Mouse (Mus musculus): ENCODE data around the gene Sigmar1. TPM values are rescaled to one million over a fixed set of nuclear protein-coding genes. Genes with fewer than 3 reads are reported as not detected.
A peak's percentile ranks its signal among the peaks of the same experiment; 100 is the strongest.

Gene Sigmar1
- polyA plus RNA-seq, 1 experiment from 2014 or later: 79.3 TPM

GRCm38 (mm10) chr4:41722918-41723351, 33.0 kb downstream of the Sigmar1 start, which contains the start of gene Dctn3:
TSS of gene Dctn3 (minus strand) at chr4:41723170.
- Histone ChIP-seq H3K4me1 (replicated peaks) (peaks cover 37% of the 10 kb centered on the region), H3K4me3 (peak within 1 kb of the TSS; percentile 82), H3K4me2 (peak within 1 kb of the TSS; percentile 69), H3K36me3 (peaks cover 13% of the 10 kb centered on the region), H3K9ac (peak within 1 kb of the TSS; percentile 83), H3K27me3 (peaks cover 40% of the 10 kb centered on the region), H3K9me3 (no peaks in the 10 kb centered on the region), H3K27ac (replicated peaks) (peak within 1 kb of the TSS; percentile 62)
- under 1% methylated on average over 27 of the region's 27 CpGs for WGBS
- peak; percentile 95 for ATAC-seq (ENCODE audit: low FRiP score, low read depth)

- H3K27ac ChIP-seq (replicated peaks): no peak overlapping the region
- peaks cover 32% of the 10 kb centered on the region for H3K4me1 ChIP-seq (replicated peaks)
- no peak for ATAC-seq (ENCODE audit: low FRiP score, low read depth)
- WGBS: 60% methylated on average over 6 of the region's 6 CpGs
- peaks cover 23% of the 10 kb centered on the region for H3K36me3 ChIP-seq
- H3K4me2 ChIP-seq: no peak overlapping the region
- H3K9me3 ChIP-seq: no peaks in the 10 kb centered on the region
- no peaks in the 10 kb centered on the region for H3K27me3 ChIP-seq
- H3K4me3 ChIP-seq: no peak overlapping the region
- H3K9ac ChIP-seq: no peak overlapping the region
Observed at GRCm38 (mm10) chr4:41716834-41717233, 39.1 kb downstream of the Sigmar1 start.

- no peak overlapping the region for H3K4me3 ChIP-seq
- H3K4me1 ChIP-seq (replicated peaks): peaks cover 36% of the 10 kb centered on the region
- peaks cover 23% of the 10 kb centered on the region for H3K36me3 ChIP-seq
- H3K27ac ChIP-seq (replicated peaks): no peak overlapping the region
- no peaks in the 10 kb centered on the region for H3K9me3 ChIP-seq
- no peak overlapping the region for H3K4me2 ChIP-seq
- no peaks in the 10 kb centered on the region for H3K27me3 ChIP-seq
- 80% methylated on average over 5 of the region's 5 CpGs for WGBS
- no peak overlapping the region for H3K9ac ChIP-seq
- ATAC-seq (ENCODE audit: low FRiP score, low read depth): no peak
Observed at GRCm38 (mm10) chr4:41715596-41715995, 40.4 kb downstream of the Sigmar1 start.

GRCm38 (mm10) chr4:41715082-41715481, 40.9 kb downstream of the Sigmar1 start:
- no peaks in the 10 kb centered on the region for H3K9me3 ChIP-seq
- ATAC-seq (ENCODE audit: low FRiP score, low read depth): no peak
- no peak overlapping the region for H3K9ac ChIP-seq
- no peak overlapping the region for H3K4me3 ChIP-seq
- 79% methylated on average over 8 of the region's 8 CpGs for WGBS
- no peak overlapping the region for H3K4me2 ChIP-seq
- peaks cover 23% of the 10 kb centered on the region for H3K36me3 ChIP-seq
- no peak overlapping the region for H3K27ac ChIP-seq (replicated peaks)
- H3K4me1 ChIP-seq (replicated peaks): peaks cover 36% of the 10 kb centered on the region
- H3K27me3 ChIP-seq: no peaks in the 10 kb centered on the region

GRCm38 (mm10) chr4:41714276-41714675, 41.7 kb downstream of the Sigmar1 start:
- H3K4me3 ChIP-seq: peak overlapping the region; percentile 61
- H3K36me3 ChIP-seq: peaks cover 18% of the 10 kb centered on the region
- no peak overlapping the region for H3K27ac ChIP-seq (replicated peaks)
- H3K9ac ChIP-seq: no peak overlapping the region
- 0 out of 2 replicates have a peak, but pooled peaks have one; percentile 10 for ATAC-seq (ENCODE audit: low FRiP score, low read depth)
- H3K9me3 ChIP-seq: no peaks in the 10 kb centered on the region
- H3K4me2 ChIP-seq: peak overlapping the region; percentile 83
- no peaks in the 10 kb centered on the region for H3K27me3 ChIP-seq
- WGBS: 17% methylated on average over 8 of the region's 8 CpGs
- peaks cover 36% of the 10 kb centered on the region for H3K4me1 ChIP-seq (replicated peaks)

GRCm38 (mm10) chr4:41713197-41714067, 42.5 kb downstream of the Sigmar1 start, which contains the start of gene Rpp25l:
TSS of gene Rpp25l (minus strand) at chr4:41713534.
- Histone ChIP-seq H3K4me1 (replicated peaks) (peaks cover 36% of the 10 kb centered on the region), H3K27me3 (no peaks in the 10 kb centered on the region), H3K36me3 (peaks cover 13% of the 10 kb centered on the region), H3K9me3 (no peaks in the 10 kb centered on the region), H3K4me2 (peak within 1 kb of the TSS; percentile 83), H3K27ac (replicated peaks) (peak within 1 kb of the TSS; percentile 81), H3K9ac (peak within 1 kb of the TSS; percentile 72), H3K4me3 (peak within 1 kb of the TSS; percentile 61)
- WGBS: under 1% methylated on average over 59 of the region's 61 CpGs
- peak; percentile 57 for ATAC-seq (ENCODE audit: low FRiP score, low read depth)

GRCm38 (mm10) chr4:41712421-41713196, 43.3 kb downstream of the Sigmar1 start:
- Histone ChIP-seq H3K4me3 (peak overlapping the region; percentile 61), H3K36me3 (peaks cover 7% of the 10 kb centered on the region; the same call in 1 of the 2 replicates), H3K4me2 (peak overlapping the region; percentile 83), H3K27ac (replicated peaks) (peak overlapping the region; percentile 81; the same call in 1 of the 2 replicates), H3K9ac (peak overlapping the region; percentile 72), H3K27me3 (no peaks in the 10 kb centered on the region), H3K9me3 (no peaks in the 10 kb centered on the region), H3K4me1 (replicated peaks) (peaks cover 42% of the 10 kb centered on the region)
- peak; percentile 13; the same call in 1 of the 2 replicates for ATAC-seq (ENCODE audit: low FRiP score, low read depth)
- 43% methylated on average over 31 of the region's 31 CpGs for WGBS

GRCm38 (mm10) chr4:41711705-41712375, 44.1 kb downstream of the Sigmar1 start:
- Histone ChIP-seq H3K4me2 (peak overlapping the region; percentile 83), H3K27me3 (no peaks in the 10 kb centered on the region), H3K9me3 (no peaks in the 10 kb centered on the region), H3K27ac (replicated peaks) (no peak overlapping the region), H3K4me1 (replicated peaks) (peaks cover 50% of the 10 kb centered on the region), H3K36me3 (peaks cover 2% of the 10 kb centered on the region; the same call in 1 of the 2 replicates), H3K4me3 (peak overlapping the region; percentile 61), H3K9ac (peak overlapping the region; percentile 72)
- ATAC-seq (ENCODE audit: low FRiP score, low read depth): no peak
- WGBS: 72% methylated on average over 16 of the region's 16 CpGs

- Histone ChIP-seq H3K36me3 (no peaks in the 10 kb centered on the region), H3K4me1 (replicated peaks) (peaks cover 55% of the 10 kb centered on the region), H3K27me3 (no peaks in the 10 kb centered on the region), H3K4me2 (no peak overlapping the region), H3K4me3 (no peak overlapping the region), H3K9me3 (no peaks in the 10 kb centered on the region), H3K9ac (no peak overlapping the region), H3K27ac (replicated peaks) (no peak overlapping the region)
- ATAC-seq (ENCODE audit: low FRiP score, low read depth): no peak
- WGBS: 67% methylated on average over 4 of the region's 4 CpGs
Observed at GRCm38 (mm10) chr4:41710229-41710628, 45.7 kb downstream of the Sigmar1 start.

GRCm38 (mm10) chr4:41708192-41708745, 47.7 kb downstream of the Sigmar1 start:
- Histone ChIP-seq H3K36me3 (no peaks in the 10 kb centered on the region), H3K27me3 (no peaks in the 10 kb centered on the region), H3K4me3 (no peak overlapping the region), H3K9me3 (no peaks in the 10 kb centered on the region), H3K4me2 (no peak overlapping the region), H3K9ac (no peak overlapping the region), H3K4me1 (replicated peaks) (peaks cover 44% of the 10 kb centered on the region), H3K27ac (replicated peaks) (no peak overlapping the region)
- WGBS: 41% methylated on average over 8 of the region's 8 CpGs
- no peak; the same call in 1 of the 2 replicates for ATAC-seq (ENCODE audit: low FRiP score, low read depth)

- peak; percentile 83 for ATAC-seq (ENCODE audit: low FRiP score, low read depth)
- Histone ChIP-seq H3K27me3 (no peaks in the 10 kb centered on the region), H3K4me1 (replicated peaks) (peaks cover 37% of the 10 kb centered on the region), H3K9ac (peak overlapping the region; percentile 21; the same call in 1 of the 2 replicates), H3K27ac (replicated peaks) (peak overlapping the region; percentile 36; the same call in 1 of the 2 replicates), H3K4me2 (peak overlapping the region; percentile 35), H3K9me3 (no peaks in the 10 kb centered on the region), H3K36me3 (no peaks in the 10 kb centered on the region), H3K4me3 (no peak overlapping the region)
- WGBS: 2% methylated on average over 13 of the region's 13 CpGs
Observed at GRCm38 (mm10) chr4:41707011-41707535, 48.9 kb downstream of the Sigmar1 start.
